Mouse (Mus musculus) ES-E14 (cell line): Measurements from ENCODE around the gene Ccnj.

ENCODE experiments used
- HCFC1 ChIP-seq: IDR thresholded peaks from 2 replicates; pipeline ENCODE4 v1.6.1; 2012; ENCODE audit warnings: low read length, inconsistent platforms, borderline replicate concordance; ENCODE audit not compliant: insufficient read depth
- MAFK ChIP-seq: IDR thresholded peaks from 2 replicates; pipeline ENCODE4 v1.6.1; 2014; ENCODE audit warnings: mild to moderate bottlenecking, low read depth, low read length, inconsistent platforms; ENCODE audit not compliant: insufficient read depth

GRCm38 (mm10) chr19:40818764-40819163 lies 12.3 kb upstream of the Ccnj start:
- TF ChIP-seq MAFK = no peak
- no peak for TF ChIP-seq HCFC1
